Mouse (Mus musculus): ENCODE measurements around the gene Peak1.
A peak's percentile ranks its signal among the peaks of the same experiment; 100 is the strongest.

The Peak1 gene

DNA sequence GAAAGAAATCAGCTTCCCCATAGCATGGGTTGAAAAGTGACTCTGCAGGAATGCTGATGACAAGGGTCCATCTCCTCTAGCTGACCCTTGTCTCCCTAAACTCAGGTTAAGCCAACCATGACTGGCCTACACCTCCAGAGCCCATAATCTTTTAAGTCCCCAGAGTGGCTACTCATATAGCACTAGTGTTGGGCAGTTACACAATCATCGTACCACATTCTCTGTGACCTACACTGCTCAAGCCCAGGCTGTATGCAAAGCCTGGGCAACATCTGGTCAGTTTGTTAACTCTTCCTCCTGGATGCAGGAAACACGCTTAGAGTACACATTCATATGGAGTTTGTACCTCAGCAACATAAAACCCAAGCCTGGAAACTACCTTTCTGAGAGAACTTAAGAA lies 217.7 kb downstream of the Peak1 start:
- no peak for DNase-seq (ENCODE audit: low spot score in 2 of 2)

DNA sequence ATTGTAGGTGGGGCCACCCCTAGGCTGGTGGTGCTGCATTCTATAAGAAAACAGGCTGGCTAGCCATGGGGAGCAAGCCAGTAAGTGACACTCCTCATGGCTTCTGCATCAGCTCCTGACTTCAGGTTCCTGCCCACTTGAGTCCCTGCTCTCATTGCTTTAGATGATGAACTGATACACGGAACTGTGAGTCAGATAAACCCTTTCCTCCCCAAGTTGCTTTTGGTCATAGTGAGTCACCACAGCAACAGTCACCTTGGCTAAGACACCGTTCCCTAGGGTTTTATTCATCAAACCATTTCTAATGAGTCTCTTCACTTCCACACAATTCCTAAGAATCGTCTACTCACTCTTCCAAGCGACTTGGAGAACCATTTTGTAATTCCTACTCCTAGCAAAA lies 220.9 kb downstream of the Peak1 start:
- DNase-seq (ENCODE audit: low spot score in 2 of 2) = no peak

DNA sequence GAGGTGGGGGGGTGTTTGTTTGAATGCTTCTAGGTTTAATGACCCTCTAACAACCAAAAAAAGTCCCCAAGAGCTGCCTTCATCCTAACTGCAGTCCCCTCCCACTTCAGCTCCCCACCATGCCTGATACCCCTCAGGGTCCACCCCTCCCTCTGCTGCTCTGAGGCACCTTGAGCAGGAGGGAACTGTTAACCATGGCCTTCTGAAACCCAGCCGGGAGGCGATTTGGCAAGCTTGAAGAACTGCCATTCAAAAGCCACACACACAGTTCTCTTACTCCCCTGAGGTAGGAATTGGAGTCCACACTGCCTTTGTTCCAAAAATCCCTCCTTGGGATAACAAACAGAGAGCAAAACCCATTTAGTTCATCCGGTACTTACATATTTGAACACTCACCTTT lies 222.7 kb downstream of the Peak1 start:
- DNase-seq (ENCODE audit: low spot score in 2 of 2) = no peak

DNA sequence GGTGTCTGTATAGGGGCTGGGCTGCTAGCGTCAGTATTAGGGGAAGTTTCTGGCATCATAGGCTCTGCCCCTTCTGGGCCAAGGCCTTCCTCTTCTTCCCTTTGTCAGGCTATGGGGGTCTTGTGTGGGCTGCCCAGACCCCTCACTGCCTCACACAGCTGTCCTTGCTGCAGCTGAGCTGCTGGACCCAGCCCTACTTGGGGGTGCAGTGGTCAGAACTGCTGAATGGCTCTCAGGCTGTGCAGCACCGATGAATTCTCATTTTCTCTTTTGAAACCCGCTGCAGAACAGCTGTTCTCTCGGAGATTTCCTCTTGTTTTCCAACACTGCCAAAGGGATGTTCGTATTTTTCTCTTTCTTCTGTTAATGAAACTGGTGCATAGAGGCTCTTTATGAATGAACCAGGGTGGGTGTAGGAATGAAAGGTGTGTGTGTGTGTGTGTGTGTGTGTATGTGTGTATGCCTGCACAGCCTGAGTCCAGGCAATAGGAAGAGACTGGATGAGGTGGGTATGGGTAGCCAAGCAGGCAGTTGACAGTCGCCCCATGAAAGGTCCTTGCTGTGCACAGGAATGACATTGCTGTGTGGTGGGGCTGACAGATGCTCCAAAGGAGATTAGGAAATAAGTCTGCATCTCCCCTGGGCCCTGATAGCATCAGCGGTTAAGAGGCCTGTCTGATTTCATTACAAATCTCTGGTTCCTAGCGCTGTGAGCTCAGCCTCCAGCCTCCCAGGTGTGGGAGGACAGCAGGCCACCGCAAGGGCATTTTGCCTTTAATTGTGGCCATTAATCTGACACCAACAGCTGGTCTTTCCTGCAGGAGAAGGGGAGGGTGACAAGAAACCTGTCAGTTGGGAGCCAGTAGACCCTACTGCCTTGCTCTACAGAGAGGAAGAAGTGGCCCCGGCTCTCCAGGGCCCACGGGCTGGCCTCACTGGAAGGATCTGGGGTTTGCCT lies 226.1 kb downstream of the Peak1 start:
- DNase-seq (ENCODE audit: low spot score in 2 of 2) = no peak

DNA sequence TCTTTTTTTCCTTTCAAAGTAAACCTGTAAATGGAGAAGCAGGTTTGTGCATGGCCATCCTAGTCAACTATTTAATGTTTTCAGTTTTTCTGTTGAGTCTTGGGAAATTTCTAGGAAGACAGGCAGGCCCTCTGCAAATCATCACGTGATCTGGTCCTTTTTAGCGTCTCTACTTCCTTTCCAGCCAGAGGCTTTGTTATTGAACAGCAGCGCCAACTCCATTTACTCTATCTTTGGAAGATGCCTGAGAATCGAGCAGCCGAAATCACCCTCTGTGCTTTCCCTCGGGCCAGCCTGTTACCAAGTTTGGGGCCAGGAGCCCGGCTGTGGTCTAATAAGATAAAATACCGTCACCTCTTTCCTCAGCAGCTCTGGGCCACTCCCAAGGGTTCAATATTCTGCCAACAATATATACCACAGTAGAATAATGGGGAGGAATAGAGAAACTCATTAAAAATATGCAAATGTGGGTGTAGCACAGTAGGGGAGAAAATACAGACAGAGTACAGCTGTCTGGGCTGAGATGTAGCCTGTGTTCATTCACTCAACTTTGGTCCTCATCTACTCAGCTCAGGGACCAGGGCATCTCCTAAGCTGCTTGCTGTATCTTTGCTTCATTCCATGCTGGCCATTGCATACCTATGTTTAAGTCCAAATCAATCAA lies 237.6 kb downstream of the Peak1 start:
- no peak for DNase-seq (ENCODE audit: low spot score in 2 of 2)

DNA sequence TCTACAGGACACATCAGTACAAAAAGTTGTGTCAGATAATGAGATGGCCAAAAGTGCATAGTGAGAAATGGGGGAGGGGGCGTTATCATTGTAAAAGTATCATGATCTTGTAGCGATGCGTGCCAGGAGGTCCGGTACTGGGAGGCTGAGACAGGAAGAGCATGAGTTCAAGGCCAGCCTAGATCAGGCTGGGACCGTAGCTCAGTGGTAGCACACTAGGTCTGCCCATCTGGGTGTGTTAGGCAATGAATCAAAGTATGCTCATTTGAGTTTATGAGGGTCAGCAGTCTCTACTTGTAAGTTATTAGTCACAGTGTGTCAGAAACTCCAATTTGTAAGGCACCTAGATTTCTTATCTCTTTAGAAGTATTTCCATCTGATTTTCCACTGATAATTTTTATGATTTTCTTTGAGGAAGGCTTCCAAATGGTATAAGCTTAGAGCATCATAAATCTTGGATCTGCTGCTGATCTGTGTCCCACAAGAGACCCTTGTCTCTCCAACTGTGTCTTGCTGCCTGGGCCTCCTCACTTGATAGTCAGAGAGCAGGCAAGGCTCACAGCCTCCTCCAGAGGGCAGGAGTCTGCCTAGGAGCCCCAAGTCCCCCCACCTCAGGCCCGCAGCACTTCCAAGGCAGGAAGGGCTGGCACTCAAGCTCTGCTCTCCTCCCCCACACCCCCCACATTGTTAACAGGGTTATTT lies 238.3 kb downstream of the Peak1 start:
- peak in 1 of 2 experiments; percentile 24 for DNase-seq (ENCODE audit: low spot score in 2 of 2)

DNA sequence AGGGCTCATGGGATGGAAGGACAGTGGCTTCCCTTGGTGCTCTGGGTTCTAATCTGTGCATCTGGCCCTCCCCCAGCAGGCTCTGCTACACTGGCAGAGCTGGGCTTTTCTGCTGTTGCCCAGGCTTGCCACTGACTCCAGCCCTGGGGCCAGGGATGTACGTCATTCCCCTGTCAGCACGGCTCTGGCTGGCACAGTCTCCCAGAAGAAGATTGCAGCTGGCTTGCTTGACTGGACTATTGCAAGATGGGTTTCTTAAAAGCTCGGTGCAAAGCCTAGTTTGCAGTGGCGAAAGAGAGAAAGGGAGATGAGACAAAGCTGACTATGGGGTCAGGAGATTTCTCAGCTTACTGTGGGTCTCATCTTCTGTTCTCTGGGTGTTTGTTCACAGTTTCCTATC lies 240.5 kb downstream of the Peak1 start:
- DNase-seq (ENCODE audit: low spot score in 2 of 2) = no peak

DNA sequence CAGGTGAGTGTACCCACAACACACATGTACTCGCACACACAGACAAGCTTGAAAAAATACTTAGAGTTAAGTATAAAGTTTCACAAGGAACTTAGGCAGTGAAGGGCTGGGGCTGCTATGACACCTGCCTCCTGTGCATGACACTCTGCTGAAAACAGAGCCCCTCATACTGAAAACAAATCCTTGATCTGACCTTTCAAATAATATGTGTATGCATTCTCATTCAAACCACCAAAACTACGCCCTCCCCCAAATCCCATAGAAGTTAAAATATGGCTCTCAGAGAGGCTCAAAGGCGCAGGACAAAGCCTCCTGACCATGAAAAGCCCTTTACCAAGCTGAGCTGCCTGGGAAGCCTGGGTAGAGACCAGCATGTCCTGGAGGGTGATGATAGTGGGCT lies 242.6 kb downstream of the Peak1 start:
- DNase-seq (ENCODE audit: low spot score in 2 of 2) = no peak

DNA sequence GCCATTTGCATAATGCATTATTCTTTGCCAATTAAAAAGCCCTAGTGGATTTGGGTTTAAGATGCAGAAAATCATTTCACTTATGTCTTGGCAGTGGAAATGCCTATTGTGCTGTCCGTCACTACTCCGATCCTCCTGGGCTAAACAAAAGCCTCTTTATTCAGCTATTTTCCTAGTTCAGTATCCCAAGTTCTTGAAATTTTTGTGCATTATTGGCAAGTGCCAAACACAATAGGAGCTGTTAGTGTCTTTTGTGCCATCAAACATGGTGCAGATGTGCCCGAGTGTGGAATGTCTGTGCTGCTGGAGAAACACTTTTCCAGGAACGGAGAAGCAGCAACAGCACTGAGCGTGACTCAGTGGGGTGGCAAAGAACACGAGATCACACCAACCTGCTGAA lies 250.2 kb downstream of the Peak1 start:
- DNase-seq (ENCODE audit: low spot score in 2 of 2) = no peak

DNA sequence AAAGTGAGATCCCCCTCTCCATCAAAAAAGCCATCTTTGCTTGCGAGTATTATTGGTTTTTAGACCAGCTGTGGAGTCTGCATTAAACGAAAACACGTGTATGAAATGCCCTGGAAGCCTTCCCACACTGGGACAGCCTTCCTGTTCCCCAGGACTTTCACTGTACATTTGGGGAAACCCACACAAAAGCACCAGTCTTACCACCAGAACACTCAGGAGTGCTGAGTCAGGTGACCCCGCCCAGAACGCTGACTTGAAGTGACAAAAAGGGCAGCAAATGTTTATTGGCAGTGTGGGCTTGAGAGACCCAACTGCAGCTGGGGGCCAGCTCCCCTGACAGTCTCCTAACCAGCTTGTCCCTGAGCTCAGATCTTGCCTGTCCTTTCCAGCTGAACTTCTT lies 251.7 kb downstream of the Peak1 start:
- DNase-seq (ENCODE audit: low spot score in 2 of 2) = no peak

DNA sequence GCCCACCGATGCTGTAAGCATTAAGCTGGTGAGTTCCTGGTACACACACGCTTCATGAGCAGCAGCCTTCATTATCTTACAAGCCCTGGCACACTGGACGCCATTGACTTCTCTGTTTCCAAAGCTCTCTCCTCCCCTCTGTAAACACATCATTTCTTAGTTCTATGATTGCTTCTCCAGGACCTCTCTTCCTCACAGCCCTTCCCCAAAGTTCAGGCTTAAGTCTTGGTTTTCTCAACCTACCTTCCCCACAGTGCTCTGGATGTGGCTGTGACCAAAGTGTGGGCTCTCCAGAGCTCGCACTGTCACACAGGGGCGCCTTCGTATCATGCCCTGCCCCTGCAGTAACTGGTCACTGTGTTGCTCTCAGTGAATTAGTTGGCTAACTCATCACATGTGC lies 252.5 kb downstream of the Peak1 start, which contains the start of gene Tspan3:
TSS of gene Tspan3 (minus strand) at position 101 of the 400 bp plus-strand sequence.
- no peak for DNase-seq (ENCODE audit: low spot score in 2 of 2)

DNA sequence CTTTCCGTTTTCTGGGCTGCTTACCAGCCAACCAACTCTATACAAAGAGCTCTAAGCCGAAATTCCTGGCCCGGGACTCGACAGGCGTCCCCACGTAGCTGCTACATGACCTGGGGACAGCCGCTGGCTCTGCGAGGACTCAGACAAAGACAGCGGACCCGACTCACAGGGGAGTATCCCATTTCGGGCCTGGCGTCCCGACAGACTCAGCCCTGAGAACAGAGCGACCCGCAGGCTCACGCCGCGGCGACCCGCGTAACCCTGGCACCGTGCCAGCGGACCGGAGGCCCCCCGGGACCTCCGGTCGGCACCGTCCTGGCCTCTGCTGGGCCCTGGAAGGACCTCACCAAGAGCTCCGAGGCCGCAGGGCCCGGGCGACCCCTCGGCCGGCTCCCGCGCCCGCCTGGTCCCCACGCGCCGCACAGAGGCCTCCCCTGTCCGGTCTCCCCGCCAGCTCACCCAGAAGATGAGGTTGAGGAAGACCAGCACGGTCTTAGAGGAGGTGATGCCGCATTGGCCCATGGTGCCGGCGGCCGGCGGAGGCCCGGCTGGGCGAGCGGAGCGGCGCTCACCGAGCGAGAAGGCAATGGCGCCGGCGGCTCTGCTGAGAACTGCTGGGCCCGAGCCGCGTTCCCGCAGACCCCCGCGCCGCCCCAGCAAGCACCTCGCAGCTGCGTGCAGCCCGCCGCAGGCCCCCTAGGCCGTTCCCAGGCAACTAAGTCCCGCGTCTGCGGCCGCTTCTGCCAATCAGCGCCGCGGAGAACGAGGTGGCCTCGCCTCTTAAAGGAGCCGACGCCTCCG lies 257.3 kb downstream of the Peak1 start:
- DNase-seq (ENCODE audit: low spot score in 2 of 2) = peak; percentile 87 to 93

DNA sequence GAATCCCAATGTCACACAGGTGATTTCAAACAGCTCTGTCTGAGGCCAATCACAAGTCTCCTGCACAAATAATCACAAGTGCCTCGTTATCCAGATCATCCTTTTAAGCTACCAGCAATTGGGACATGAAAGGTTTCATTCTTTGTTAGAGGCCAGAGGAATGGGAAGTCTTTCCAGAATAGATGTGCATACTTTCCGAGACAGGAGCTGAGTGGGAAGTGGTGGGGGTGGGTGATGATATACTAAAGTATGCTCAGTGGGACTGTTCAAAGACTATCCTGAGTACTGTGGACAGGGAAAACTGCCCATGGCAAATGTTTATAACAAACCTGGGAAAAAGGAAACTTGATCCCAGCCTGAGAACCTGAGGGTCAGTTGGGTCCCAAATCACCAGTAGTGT lies 258.4 kb downstream of the Peak1 start:
- no peak for DNase-seq (ENCODE audit: low spot score in 2 of 2)

DNA sequence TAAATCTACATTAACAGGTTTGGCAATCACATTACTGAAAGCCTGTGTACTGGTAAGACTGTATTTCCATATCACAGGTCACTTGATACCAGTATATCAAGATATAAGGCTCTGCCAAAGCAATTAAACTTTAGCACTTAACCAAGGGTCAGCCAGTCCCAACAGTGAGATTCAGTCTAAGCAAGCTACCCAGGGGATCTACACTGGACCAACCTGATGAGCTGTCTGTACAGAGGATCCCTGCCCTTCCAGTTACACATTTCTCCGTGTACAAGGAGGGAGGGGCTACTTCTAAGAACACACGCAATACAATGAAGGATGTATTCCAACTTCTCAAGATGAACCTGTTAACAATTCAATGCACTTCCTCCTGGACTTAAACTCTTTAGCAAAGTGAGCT lies 259.8 kb downstream of the Peak1 start:
- no peak for DNase-seq (ENCODE audit: low spot score in 2 of 2)

DNA sequence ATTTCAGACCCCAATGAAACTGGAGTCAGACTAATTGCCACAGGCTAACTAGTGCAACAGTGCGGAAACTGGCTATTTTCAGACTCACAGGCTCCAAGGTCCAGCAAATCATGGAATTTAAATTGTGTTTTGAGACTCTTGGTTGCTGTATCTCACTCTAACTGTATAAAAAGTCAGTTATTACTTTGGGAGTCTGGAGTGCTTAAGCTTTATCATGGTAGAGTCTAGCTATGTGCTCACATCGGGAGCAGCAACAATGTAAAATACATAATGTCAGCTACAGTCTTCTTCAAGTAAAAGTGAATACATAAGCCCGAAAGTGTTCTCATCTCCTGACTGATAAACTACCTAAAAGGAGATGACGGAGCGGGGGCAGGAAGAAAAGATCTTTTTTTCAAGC lies 263.3 kb downstream of the Peak1 start:
- DNase-seq (ENCODE audit: low spot score in 2 of 2) = no peak

DNA sequence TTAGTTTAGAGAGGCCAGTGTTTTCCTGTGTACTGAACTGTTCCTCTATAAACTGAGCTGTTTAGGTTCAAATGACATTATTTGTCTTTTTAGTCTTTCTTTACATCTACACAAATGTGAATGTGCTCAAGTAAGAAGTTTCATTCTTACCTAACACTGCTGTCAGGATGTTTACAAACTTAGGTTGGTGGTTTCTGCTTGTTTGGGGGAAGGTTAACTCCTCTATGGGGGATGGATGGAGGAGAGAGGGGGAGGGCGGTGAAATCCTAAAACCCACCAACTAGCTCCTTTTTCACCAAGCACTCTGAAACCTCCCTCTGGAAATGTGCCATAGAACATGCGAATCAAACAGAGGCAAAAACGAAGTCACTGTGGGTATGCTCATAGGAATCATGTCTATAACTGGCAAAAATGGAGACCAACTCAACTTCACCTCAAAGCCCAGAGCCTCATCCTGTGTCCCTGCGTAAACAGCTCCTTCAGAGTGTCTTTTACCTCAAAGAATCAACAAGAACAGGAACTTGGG lies 265.3 kb downstream of the Peak1 start:
- DNase-seq (ENCODE audit: low spot score in 2 of 2) = no peak

DNA sequence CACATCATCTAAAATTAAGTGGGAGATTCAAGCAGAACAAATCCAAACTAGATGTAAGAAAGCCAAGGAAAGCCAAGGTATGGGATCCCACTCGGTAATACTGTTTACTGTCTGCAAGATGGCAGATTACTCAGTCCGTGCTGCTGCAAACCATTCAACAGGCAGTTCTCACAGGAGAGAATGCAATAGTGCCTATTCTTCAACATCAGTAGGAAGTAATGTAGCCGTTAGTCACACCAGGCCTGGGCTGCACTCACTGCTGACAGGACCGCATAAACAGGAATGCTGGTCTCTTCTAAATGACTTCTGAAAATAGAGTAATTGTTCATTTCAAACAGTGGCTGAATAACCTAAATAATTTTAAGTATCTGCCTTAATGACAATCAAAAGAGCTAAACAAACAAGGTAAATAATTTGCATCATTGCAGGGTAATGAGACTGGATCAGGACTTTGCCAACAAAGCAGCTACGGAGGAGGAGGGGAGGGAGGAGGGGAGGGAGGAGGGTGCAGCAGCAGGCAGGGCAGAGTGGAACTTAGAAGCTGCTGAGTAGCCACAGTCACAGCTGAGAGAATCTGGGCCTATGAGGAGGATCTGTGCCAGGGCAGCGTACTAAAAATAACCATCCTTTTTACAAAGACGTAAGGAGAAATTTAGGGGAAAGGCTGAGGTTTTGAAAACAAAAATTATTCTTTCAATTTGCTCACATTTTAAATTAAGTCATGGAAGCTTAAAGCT lies 266.0 kb downstream of the Peak1 start:
- no peak for DNase-seq (ENCODE audit: low spot score in 2 of 2)
